In genomic region chr10:25462669-25463068, GRCm38 (mm10) we compare ENCODE assay signal across 21 mouse cellular contexts.
A peak's percentile ranks its signal among the peaks of the same experiment; 100 is the strongest.
DNase-seq lines count a peak whose midpoint lies in the region; ATAC-seq and TF ChIP-seq lines count a peak whose summit lies in the region.
"Had no signal": no experiment of that assay in that cellular context is flagged by ENCODE, and none has a peak within 500 bp of the region (broad histone marks: within the 10 kb centered on the region; RNA-seq: fewer than 3 reads in every experiment).

No protein-coding gene starts in this region.

- intact Hi-C loops in heart, postnatal 25 days (cut with DNase I) = no loop called here

- H3K27me3 ChIP-seq in forebrain, embryonic 15.5 days = no peaks in the 10 kb centered on the region
- no peaks in the 10 kb centered on the region for H3K27me3 ChIP-seq in forebrain, embryonic 12.5 days
- H3K27me3 ChIP-seq in forebrain, postnatal 0 days (ENCODE audit: insufficient read depth, low read length) = no peaks in the 10 kb centered on the region
- no peaks in the 10 kb centered on the region for H3K27me3 ChIP-seq in forebrain, embryonic 10.5 days (ENCODE audit: poor library complexity, severe bottlenecking)
- no peaks in the 10 kb centered on the region for H3K27me3 ChIP-seq in midbrain, embryonic 11.5 days (ENCODE audit: control insufficient read depth, insufficient read depth, low read length)
- H3K27me3 ChIP-seq in midbrain, embryonic 15.5 days (replicated peaks) = no peaks in the 10 kb centered on the region
- H3K27me3 ChIP-seq: embryonic facial prominence, embryonic 13.5 days; embryonic facial prominence, embryonic 15.5 days had no signal

- H3K9ac ChIP-seq in forebrain, embryonic 15.5 days (replicated peaks) = no peak overlapping the region
- H3K9ac ChIP-seq in forebrain, embryonic 12.5 days = no peak overlapping the region
- H3K9ac ChIP-seq in forebrain, postnatal 0 days = no peak overlapping the region
- no peak overlapping the region for H3K9ac ChIP-seq in midbrain, embryonic 11.5 days (ENCODE audit: low read length)
- no peak overlapping the region for H3K9ac ChIP-seq in midbrain, embryonic 15.5 days
- H3K9ac ChIP-seq: embryonic facial prominence, embryonic 13.5 days; embryonic facial prominence, embryonic 15.5 days had no signal

- H3K27ac ChIP-seq in forebrain, embryonic 15.5 days (replicated peaks) = no peak overlapping the region
- no peak overlapping the region for H3K27ac ChIP-seq in forebrain, embryonic 12.5 days
- no peak overlapping the region for H3K27ac ChIP-seq in forebrain, postnatal 0 days (ENCODE audit: low read depth, low read length)
- H3K27ac ChIP-seq in forebrain, embryonic 10.5 days = no peak overlapping the region
- H3K27ac ChIP-seq in midbrain, embryonic 11.5 days (ENCODE audit: low read depth, low read length) = no peak overlapping the region
- H3K27ac ChIP-seq in midbrain, embryonic 15.5 days = no peak overlapping the region
- H3K27ac ChIP-seq: embryonic facial prominence, embryonic 13.5 days; embryonic facial prominence, embryonic 15.5 days had no signal

- no peaks in the 10 kb centered on the region for H3K9me3 ChIP-seq in forebrain, embryonic 15.5 days
- H3K9me3 ChIP-seq in forebrain, embryonic 12.5 days = no peaks in the 10 kb centered on the region
- no peaks in the 10 kb centered on the region for H3K9me3 ChIP-seq in forebrain, postnatal 0 days (ENCODE audit: low read length)
- no peaks in the 10 kb centered on the region for H3K9me3 ChIP-seq in forebrain, embryonic 10.5 days
- H3K9me3 ChIP-seq in midbrain, embryonic 11.5 days (ENCODE audit: control insufficient read depth, low read length) = no peaks in the 10 kb centered on the region
- H3K9me3 ChIP-seq in midbrain, embryonic 15.5 days = no peaks in the 10 kb centered on the region
- H3K9me3 ChIP-seq: embryonic facial prominence, embryonic 13.5 days; embryonic facial prominence, embryonic 15.5 days had no signal

- no peak for TF ChIP-seq CTCF in forebrain, postnatal 0 days (IDR thresholded peaks at IDR 0.05; ENCODE audit: low read depth)

- H3K4me3 ChIP-seq in forebrain, embryonic 15.5 days = no peak overlapping the region
- no peak overlapping the region for H3K4me3 ChIP-seq in forebrain, embryonic 12.5 days (replicated peaks)
- no peak overlapping the region for H3K4me3 ChIP-seq in forebrain, postnatal 0 days (ENCODE audit: low read depth, low read length)
- H3K4me3 ChIP-seq in forebrain, embryonic 10.5 days = no peak overlapping the region
- no peak overlapping the region for H3K4me3 ChIP-seq in midbrain, embryonic 11.5 days (ENCODE audit: low read depth, low read length)
- H3K4me3 ChIP-seq in midbrain, embryonic 15.5 days = no peak overlapping the region
- H3K4me3 ChIP-seq: embryonic facial prominence, embryonic 13.5 days; embryonic facial prominence, embryonic 15.5 days; erythroblast, embryonic 14.5 days had no signal

- ATAC-seq in forebrain, embryonic 15.5 days (replicated peaks) = peak; percentile 29; the same call in 1 of the 2 replicates
- no peak for ATAC-seq in forebrain, embryonic 12.5 days (ENCODE audit: low FRiP score)
- ATAC-seq in forebrain, postnatal 0 days = no peak
- no peak for ATAC-seq in midbrain, embryonic 11.5 days (ENCODE audit: low FRiP score)
- no peak for ATAC-seq in midbrain, embryonic 15.5 days (replicated peaks)

- DNase-seq in forebrain, postnatal 0 days = peak; percentile 25
- no peak for DNase-seq in forebrain, embryonic 10.5 days (ENCODE audit: extremely low spot score, low spot score)
- DNase-seq in heart, adult 11 months = peak; percentile 85
- DNase-seq in heart, postnatal 25 days (ENCODE audit: low spot score) = no peak
- DNase-seq in midbrain, embryonic 11.5 days (ENCODE audit: low spot score, missing footprints) = peak; percentile 21
- DNase-seq: adrenal gland, adult 2 months; adrenal gland, postnatal 10 days; adrenal gland, postnatal 25 days; cerebellum, adult 11 months; cerebellum, adult 18-20 months; cerebellum, adult 8-10 months; cerebellum, adult 9-11 months; cerebellum, postnatal 14 days; cerebellum, postnatal 36 days; embryo, embryonic 11 days had no signal

- H3K4me2 ChIP-seq in forebrain, embryonic 15.5 days (replicated peaks) = no peak overlapping the region
- H3K4me2 ChIP-seq in forebrain, embryonic 12.5 days = no peak overlapping the region
- no peak overlapping the region for H3K4me2 ChIP-seq in forebrain, postnatal 0 days (ENCODE audit: low read depth)
- no peak overlapping the region for H3K4me2 ChIP-seq in midbrain, embryonic 11.5 days
- no peak overlapping the region for H3K4me2 ChIP-seq in midbrain, embryonic 15.5 days
- H3K4me2 ChIP-seq: embryonic facial prominence, embryonic 13.5 days; embryonic facial prominence, embryonic 15.5 days had no signal

- no peaks in the 10 kb centered on the region for H3K36me3 ChIP-seq in forebrain, embryonic 15.5 days
- no peaks in the 10 kb centered on the region for H3K36me3 ChIP-seq in forebrain, embryonic 12.5 days (replicated peaks)
- H3K36me3 ChIP-seq in forebrain, postnatal 0 days (ENCODE audit: insufficient read depth) = no peaks in the 10 kb centered on the region
- H3K36me3 ChIP-seq in forebrain, embryonic 10.5 days (replicated peaks) = no peaks in the 10 kb centered on the region
- H3K36me3 ChIP-seq in midbrain, embryonic 11.5 days (ENCODE audit: control insufficient read depth, insufficient read depth, low read length) = no peaks in the 10 kb centered on the region
- H3K36me3 ChIP-seq in midbrain, embryonic 15.5 days (replicated peaks) = no peaks in the 10 kb centered on the region
- H3K36me3 ChIP-seq: embryonic facial prominence, embryonic 13.5 days; embryonic facial prominence, embryonic 15.5 days had no signal

- peaks cover 6% of the 10 kb centered on the region; the same call in 1 of the 2 replicates for H3K4me1 ChIP-seq in forebrain, embryonic 15.5 days
- H3K4me1 ChIP-seq in forebrain, embryonic 12.5 days = no peaks in the 10 kb centered on the region
- H3K4me1 ChIP-seq in forebrain, postnatal 0 days (ENCODE audit: insufficient read depth) = no peaks in the 10 kb centered on the region
- H3K4me1 ChIP-seq in forebrain, embryonic 10.5 days = no peaks in the 10 kb centered on the region
- H3K4me1 ChIP-seq in midbrain, embryonic 11.5 days (ENCODE audit: control insufficient read depth, insufficient read depth, low read length) = no peaks in the 10 kb centered on the region
- no peaks in the 10 kb centered on the region for H3K4me1 ChIP-seq in midbrain, embryonic 15.5 days
- H3K4me1 ChIP-seq: embryonic facial prominence, embryonic 15.5 days had no signal

- 74% methylated on average over 3 of the region's 3 CpGs for WGBS in forebrain, embryonic 15.5 days
- WGBS in forebrain, embryonic 12.5 days = 86% methylated on average over 3 of the region's 3 CpGs
- 55% methylated on average over 3 of the region's 3 CpGs for WGBS in forebrain, postnatal 0 days
- WGBS in forebrain, embryonic 10.5 days = 81% methylated on average over 3 of the region's 3 CpGs
- WGBS in midbrain, embryonic 11.5 days = 83% methylated on average over 3 of the region's 3 CpGs
- 84% methylated on average over 3 of the region's 3 CpGs for WGBS in midbrain, embryonic 15.5 days

Comparison
In these comparisons a context has a peak if more than half of its experiments do, and no peak if none do; other contexts are left out.
1. DNase-seq: peak in forebrain, postnatal 0 days (single experiment), heart, adult 11 months (single experiment) and midbrain, embryonic 11.5 days (single experiment); none in forebrain, embryonic 10.5 days (single experiment) and heart, postnatal 25 days (single experiment).